Mouse (Mus musculus): ENCODE data around the gene Wdr61. TPM values are rescaled to one million over a fixed set of nuclear protein-coding genes. Genes with fewer than 3 reads are reported as not detected.

Gene Wdr61
- polyA plus RNA-seq, 1 experiment from 2014 or later, result 71.1 TPM

- H3K4me2 ChIP-seq (ENCODE audit: low read depth, low read length), result no peak overlapping the region
- peaks cover 4% of the 10 kb centered on the region; the same call in 1 of the 2 replicates for H3K27me3 ChIP-seq (ENCODE audit: control insufficient read depth, insufficient read depth, low read depth, low read length)
- ATAC-seq (ENCODE audit: low read depth), result no peak
- H3K27ac ChIP-seq (ENCODE audit: low read length), result no peak overlapping the region
- H3K9me3 ChIP-seq (replicated peaks; ENCODE audit: control insufficient read depth, low read length), result no peaks in the 10 kb centered on the region
- no peak overlapping the region for H3K4me3 ChIP-seq (ENCODE audit: low read depth, low read length)
- no peaks in the 10 kb centered on the region for H3K36me3 ChIP-seq (ENCODE audit: control insufficient read depth, insufficient read depth)
- H3K4me1 ChIP-seq (ENCODE audit: control insufficient read depth, low read depth, low read length), result no peaks in the 10 kb centered on the region
- WGBS (ENCODE audit: insufficient replicate concordance), result 77% methylated on average over 13 of the region's 13 CpGs
- no peak overlapping the region for H3K9ac ChIP-seq (ENCODE audit: low read depth, low read length)
Observed at GRCm38 (mm10) chr9:54673887-54674286, 60.4 kb downstream of the Wdr61 start.

GRCm38 (mm10) chr9:54671962-54672361, 62.4 kb downstream of the Wdr61 start:
- no peak overlapping the region for H3K9ac ChIP-seq (ENCODE audit: low read depth, low read length)
- H3K9me3 ChIP-seq (replicated peaks; ENCODE audit: control insufficient read depth, low read length), result no peaks in the 10 kb centered on the region
- no peak overlapping the region for H3K27ac ChIP-seq (ENCODE audit: low read length)
- no peak for ATAC-seq (ENCODE audit: low read depth)
- H3K27me3 ChIP-seq (ENCODE audit: control insufficient read depth, insufficient read depth, low read depth, low read length), result no peaks in the 10 kb centered on the region
- no peaks in the 10 kb centered on the region for H3K36me3 ChIP-seq (ENCODE audit: control insufficient read depth, insufficient read depth)
- WGBS (ENCODE audit: insufficient replicate concordance), result 47% methylated on average over 3 of the region's 3 CpGs
- no peak overlapping the region for H3K4me2 ChIP-seq (ENCODE audit: low read depth, low read length)
- H3K4me1 ChIP-seq (ENCODE audit: control insufficient read depth, low read depth, low read length), result no peaks in the 10 kb centered on the region
- no peak overlapping the region for H3K4me3 ChIP-seq (ENCODE audit: low read depth, low read length)

GRCm38 (mm10) chr9:54668455-54668854, 65.9 kb downstream of the Wdr61 start:
- Histone ChIP-seq H3K27ac (ENCODE audit: low read length) (no peak overlapping the region), H3K4me3 (ENCODE audit: low read depth, low read length) (no peak overlapping the region), H3K27me3 (ENCODE audit: control insufficient read depth, insufficient read depth, low read depth, low read length) (no peaks in the 10 kb centered on the region), H3K9me3 (replicated peaks; ENCODE audit: control insufficient read depth, low read length) (no peaks in the 10 kb centered on the region; the same call in 1 of the 2 replicates), H3K4me2 (ENCODE audit: low read depth, low read length) (no peak overlapping the region), H3K9ac (ENCODE audit: low read depth, low read length) (no peak overlapping the region), H3K4me1 (ENCODE audit: control insufficient read depth, low read depth, low read length) (no peaks in the 10 kb centered on the region), H3K36me3 (ENCODE audit: control insufficient read depth, insufficient read depth) (no peaks in the 10 kb centered on the region)
- no peak for ATAC-seq (ENCODE audit: low read depth)
- WGBS (ENCODE audit: insufficient replicate concordance), result 72% methylated on average over 4 of the region's 4 CpGs

GRCm38 (mm10) chr9:54666116-54666515, 68.2 kb downstream of the Wdr61 start:
- H3K27me3 ChIP-seq (ENCODE audit: control insufficient read depth, insufficient read depth, low read depth, low read length), result no peaks in the 10 kb centered on the region
- no peak overlapping the region for H3K27ac ChIP-seq (ENCODE audit: low read length)
- no peaks in the 10 kb centered on the region for H3K36me3 ChIP-seq (ENCODE audit: control insufficient read depth, insufficient read depth)
- H3K4me3 ChIP-seq (ENCODE audit: low read depth, low read length), result no peak overlapping the region
- no peak overlapping the region for H3K4me2 ChIP-seq (ENCODE audit: low read depth, low read length)
- H3K9me3 ChIP-seq (replicated peaks; ENCODE audit: control insufficient read depth, low read length), result no peaks in the 10 kb centered on the region; the same call in 1 of the 2 replicates
- WGBS (ENCODE audit: insufficient replicate concordance), result 84% methylated on average over 3 of the region's 3 CpGs
- ATAC-seq (ENCODE audit: low read depth), result no peak
- no peaks in the 10 kb centered on the region for H3K4me1 ChIP-seq (ENCODE audit: control insufficient read depth, low read depth, low read length)
- H3K9ac ChIP-seq (ENCODE audit: low read depth, low read length), result no peak overlapping the region

Small RNA genes lying within 50 kb of the gene (microRNA-seq; reads per million reads assigned to microRNA genes)
- gene Mir5710, result not detected

Other genes starting within 250 kb of the Wdr61 start
- gene Dmxl2, start 232.9 kb downstream of the Wdr61 start, polyA plus RNA-seq (2015; fragmentation: Nextera tagmentation; extraction: Ambion mirVana), result 0.96 and 1.4 TPM in 2 replicates
- not detected in 2 replicates for gene Sh2d7, start 195.5 kb downstream of the Wdr61 start, polyA plus RNA-seq (2015; fragmentation: Nextera tagmentation; extraction: Ambion mirVana)
- gene Cib2, start 174.3 kb downstream of the Wdr61 start, polyA plus RNA-seq (2015; fragmentation: Nextera tagmentation; extraction: Ambion mirVana), result 1.4 and 1.5 TPM in 2 replicates
- gene Idh3a, start 148.2 kb downstream of the Wdr61 start, polyA plus RNA-seq (2015; fragmentation: Nextera tagmentation; extraction: Ambion mirVana), result 55.1 and 63.6 TPM in 2 replicates
- 0.06 and 0.24 TPM in 2 replicates for gene Acsbg1, start 72.6 kb downstream of the Wdr61 start, polyA plus RNA-seq (2015; fragmentation: Nextera tagmentation; extraction: Ambion mirVana)
- 18.4 and 21.8 TPM in 2 replicates for gene Dnaja4, start 35.6 kb downstream of the Wdr61 start, polyA plus RNA-seq (2015; fragmentation: Nextera tagmentation; extraction: Ambion mirVana)
- gene Crabp1, start 30.2 kb upstream of the Wdr61 start, polyA plus RNA-seq (2015; fragmentation: Nextera tagmentation; extraction: Ambion mirVana), result 0.15 and 0.32 TPM in 2 replicates
- gene Ireb2, start 129.3 kb upstream of the Wdr61 start, polyA plus RNA-seq (2015; fragmentation: Nextera tagmentation; extraction: Ambion mirVana), result 9.7 and 9.9 TPM in 2 replicates
- 3.3 and 4.5 TPM in 2 replicates for gene Hykk, start 182.8 kb upstream of the Wdr61 start, polyA plus RNA-seq (2015; fragmentation: Nextera tagmentation; extraction: Ambion mirVana)
- gene Psma4, start 216.3 kb upstream of the Wdr61 start, polyA plus RNA-seq (2015; fragmentation: Nextera tagmentation; extraction: Ambion mirVana), result 117 and 128 TPM in 2 replicates
- 0.31 TPM in 1 of 2 replicates, not detected in the other for gene AY074887, start 216.5 kb upstream of the Wdr61 start, polyA plus RNA-seq (2015; fragmentation: Nextera tagmentation; extraction: Ambion mirVana)
- not detected in 2 replicates for gene Chrna5, start 246.4 kb upstream of the Wdr61 start, polyA plus RNA-seq (2015; fragmentation: Nextera tagmentation; extraction: Ambion mirVana)